Mouse (Mus musculus) spleen, postnatal 14 days (tissue): ENCODE measurements around the gene Tpk1.

Experiments used
- DNase-seq, 2 experiments: peaks; one replicate each; pipeline ENCODE4 v3.0.0; 2021 to 2022; ENCODE audit warnings: low spot score in 2 of 2

The Tpk1 gene

GRCm38 (mm10) chr6:43665677-43666546 is at the start of gene Tpk1:
Tpk1 (minus strand) TSS chr6:43666278.
- peak; percentile 81 to 86 for DNase-seq

- DNase-seq, result no peak
Measured at GRCm38 (mm10) chr6:43702810-43703614, 36.9 kb upstream of the Tpk1 start.

GRCm38 (mm10) chr6:43691863-43692262 is 25.8 kb upstream of the Tpk1 start:
- no peak for DNase-seq

GRCm38 (mm10) chr6:43685985-43686384 is 19.9 kb upstream of the Tpk1 start:
- no peak for DNase-seq

- DNase-seq, result no peak
Measured at GRCm38 (mm10) chr6:43682535-43682934, 16.5 kb upstream of the Tpk1 start.

GRCm38 (mm10) chr6:43678689-43679212 is 12.7 kb upstream of the Tpk1 start:
- no peak for DNase-seq

- no peak for DNase-seq
Measured at GRCm38 (mm10) chr6:43677566-43677965, 11.5 kb upstream of the Tpk1 start.

- DNase-seq, result no peak
Measured at GRCm38 (mm10) chr6:43676139-43676538, 10.1 kb upstream of the Tpk1 start.

GRCm38 (mm10) chr6:43674986-43675760 is 9.1 kb upstream of the Tpk1 start:
- no peak for DNase-seq

GRCm38 (mm10) chr6:43670939-43671338 is 4.9 kb upstream of the Tpk1 start:
- DNase-seq, result no peak

GRCm38 (mm10) chr6:43667681-43668080 is 1.6 kb upstream of the Tpk1 start:
- no peak for DNase-seq

- no peak for DNase-seq
Measured at GRCm38 (mm10) chr6:43666611-43667400, 728 bp upstream of the Tpk1 start.

- no peak for DNase-seq
Measured at GRCm38 (mm10) chr6:43661822-43662221, 4.3 kb downstream of the Tpk1 start.

GRCm38 (mm10) chr6:43658290-43658689 is 7.8 kb downstream of the Tpk1 start:
- DNase-seq, result no peak

GRCm38 (mm10) chr6:43657845-43658244 is 8.2 kb downstream of the Tpk1 start:
- no peak for DNase-seq

GRCm38 (mm10) chr6:43654876-43655456 is 11.1 kb downstream of the Tpk1 start:
- no peak for DNase-seq

GRCm38 (mm10) chr6:43649516-43649915 is 16.6 kb downstream of the Tpk1 start:
- DNase-seq, result no peak

- DNase-seq, result no peak
Measured at GRCm38 (mm10) chr6:43645674-43646073, 20.4 kb downstream of the Tpk1 start.

- DNase-seq, result no peak
Measured at GRCm38 (mm10) chr6:43645105-43645504, 21.0 kb downstream of the Tpk1 start.

- DNase-seq, result no peak
Measured at GRCm38 (mm10) chr6:43643718-43644117, 22.4 kb downstream of the Tpk1 start.

GRCm38 (mm10) chr6:43642375-43642774 is 23.7 kb downstream of the Tpk1 start:
- DNase-seq, result no peak
